Mouse (Mus musculus) brown adipose tissue, adult 24 weeks (tissue): Measurements from ENCODE around the gene Ppp2r5c. TPM values are rescaled to one million over a fixed set of nuclear protein-coding genes. Genes with fewer than 3 reads are reported as not detected.

Experiments used
- H3K27ac ChIP-seq: fragments of 200-500 bp; replicated peaks from 2 replicates; pipeline ENCODE4 v1.5.1; 2012; ENCODE audit warnings: low read depth, mild to moderate bottlenecking, low read length
- H3K4me1 ChIP-seq: fragments of 200-500 bp; 2 replicates; pipeline ENCODE4 v1.6.1; 2012; ENCODE audit warnings: low read length, mixed read lengths; ENCODE audit not compliant: control insufficient read depth, insufficient read depth, insufficient read length
- H3K4me3 ChIP-seq: fragments of 200-500 bp; 2 replicates; pipeline ENCODE4 v1.5.1; 2012; ENCODE audit warnings: low read depth, mild to moderate bottlenecking, low read length, moderate library complexity; ENCODE audit not compliant: insufficient read depth
- polyA plus RNA-seq: library from polyadenylated mRNA; stranded (reverse); fragments of >200 nt; gene quantifications from 2 replicates; pipeline ENCODE4 v1.2.4, GENCODE M21; 2012; ENCODE audit not compliant: missing spikeins, insufficient read depth, insufficient read length

Gene Ppp2r5c
- polyA plus RNA-seq, 1 experiment = 64.3 TPM

- Histone ChIP-seq H3K4me1 (peaks cover 4% of the 10 kb centered on the region), H3K4me3 (no peak overlapping the region), H3K27ac (no peak overlapping the region)
Measured at GRCm38 (mm10) chr12:110539346-110539745, 92.4 kb downstream of the Ppp2r5c start.

- no peak overlapping the region for H3K4me3 ChIP-seq
- H3K4me1 ChIP-seq = peaks cover 4% of the 10 kb centered on the region
- no peak overlapping the region for H3K27ac ChIP-seq
Measured at GRCm38 (mm10) chr12:110539798-110540197, 92.9 kb downstream of the Ppp2r5c start.

GRCm38 (mm10) chr12:110540273-110540672 is 93.4 kb downstream of the Ppp2r5c start:
- Histone ChIP-seq H3K4me3 (no peak overlapping the region), H3K4me1 (peaks cover 4% of the 10 kb centered on the region)

GRCm38 (mm10) chr12:110541001-110541400 is 94.1 kb downstream of the Ppp2r5c start:
- Histone ChIP-seq H3K4me3 (no peak overlapping the region), H3K27ac (no peak overlapping the region)

More at GRCm38 (mm10) chr12:110540273-110540672, 93.4 kb downstream of the Ppp2r5c start:
- H3K27ac ChIP-seq = no peak overlapping the region

GRCm38 (mm10) chr12:110541528-110541927 is 94.6 kb downstream of the Ppp2r5c start:
- Histone ChIP-seq H3K4me1 (no peaks in the 10 kb centered on the region), H3K27ac (no peak overlapping the region), H3K4me3 (no peak overlapping the region)

More at GRCm38 (mm10) chr12:110541001-110541400, 94.1 kb downstream of the Ppp2r5c start:
- no peaks in the 10 kb centered on the region for H3K4me1 ChIP-seq

- Histone ChIP-seq H3K27ac (no peak overlapping the region), H3K4me3 (no peak overlapping the region), H3K4me1 (no peaks in the 10 kb centered on the region; the same call in 1 of the 2 replicates)
Measured at GRCm38 (mm10) chr12:110545040-110545701, 98.3 kb downstream of the Ppp2r5c start.

GRCm38 (mm10) chr12:110547573-110547972 is 100.7 kb downstream of the Ppp2r5c start:
- Histone ChIP-seq H3K4me1 (no peaks in the 10 kb centered on the region; the same call in 1 of the 2 replicates), H3K27ac (no peak overlapping the region), H3K4me3 (no peak overlapping the region)

- no peaks in the 10 kb centered on the region; the same call in 1 of the 2 replicates for H3K4me1 ChIP-seq
- H3K27ac ChIP-seq = no peak overlapping the region
- no peak overlapping the region for H3K4me3 ChIP-seq
Measured at GRCm38 (mm10) chr12:110549437-110550112, 102.7 kb downstream of the Ppp2r5c start.

GRCm38 (mm10) chr12:110550364-110550763 is 103.4 kb downstream of the Ppp2r5c start:
- Histone ChIP-seq H3K4me1 (no peaks in the 10 kb centered on the region; the same call in 1 of the 2 replicates), H3K27ac (no peak overlapping the region), H3K4me3 (no peak overlapping the region)

- H3K27ac ChIP-seq = no peak overlapping the region
- H3K4me1 ChIP-seq = no peaks in the 10 kb centered on the region; the same call in 1 of the 2 replicates
- H3K4me3 ChIP-seq = no peak overlapping the region
Measured at GRCm38 (mm10) chr12:110552113-110552512, 105.2 kb downstream of the Ppp2r5c start.

GRCm38 (mm10) chr12:110553362-110553761 is 106.4 kb downstream of the Ppp2r5c start:
- H3K4me3 ChIP-seq = no peak overlapping the region
- H3K4me1 ChIP-seq = no peaks in the 10 kb centered on the region; the same call in 1 of the 2 replicates
- no peak overlapping the region for H3K27ac ChIP-seq

- Histone ChIP-seq H3K27ac (no peak overlapping the region), H3K4me1 (no peaks in the 10 kb centered on the region), H3K4me3 (no peak overlapping the region)
Measured at GRCm38 (mm10) chr12:110555536-110556240, 108.8 kb downstream of the Ppp2r5c start.

GRCm38 (mm10) chr12:110556861-110557628 is 110.1 kb downstream of the Ppp2r5c start:
- Histone ChIP-seq H3K4me1 (no peaks in the 10 kb centered on the region), H3K4me3 (no peak overlapping the region), H3K27ac (no peak overlapping the region)

- no peaks in the 10 kb centered on the region for H3K4me1 ChIP-seq
- H3K4me3 ChIP-seq = no peak overlapping the region
- H3K27ac ChIP-seq = no peak overlapping the region
Measured at GRCm38 (mm10) chr12:110558175-110558574, 111.3 kb downstream of the Ppp2r5c start.

GRCm38 (mm10) chr12:110563383-110563782 is 116.5 kb downstream of the Ppp2r5c start:
- no peak overlapping the region for H3K4me3 ChIP-seq
- H3K4me1 ChIP-seq = no peaks in the 10 kb centered on the region
- H3K27ac ChIP-seq = no peak overlapping the region
